Mouse (Mus musculus): ENCODE measurements at regions not wholly inside any gene's neighbourhood (a gene's known extent, or its start where the extent isn't known, plus 50 kb on each side); places are given as distances from the start of the nearest gene placed in this dataset.

GRCm38 (mm10) chr14:73435839-73436238, 50.8 kb upstream of the Itm2b start:
- no peak for TF ChIP-seq MAFK (IDR thresholded peaks at IDR 0.05; ENCODE audit: insufficient read depth, low read depth, low read length)
- no peak for TF ChIP-seq CHD2 (IDR thresholded peaks at IDR 0.05; ENCODE audit: low read depth, low read length)

All from ES-E14 (cell line).